Mouse (Mus musculus) adrenal gland, adult 2 months (tissue): ENCODE data around the gene Fis1. TPM values are rescaled to one million over a fixed set of nuclear protein-coding genes. Genes with fewer than 3 reads are reported as not detected.
A peak's percentile ranks its signal among the peaks of the same experiment; 100 is the strongest.
"Not testable (repeated sequence)": the region's sequence is repeated elsewhere in the genome, so short reads cannot be mapped to it uniquely, and the experiment has no call there.

Experiments used
- DNase-seq: peaks from one replicate; pipeline ENCODE4 v3.0.0; 2021
- polyA plus RNA-seq: library from polyadenylated mRNA; depleted of rRNA; stranded (reverse); fragments of >200 nt; gene quantifications from 2 replicates; pipeline ENCODE4 v1.2.3, GENCODE M21; 2012
- total RNA-seq, 2 experiments: library from RNA; stranded (reverse); gene quantifications; 2 replicates each; pipeline ENCODE4 v1.2.3; 2021

Fis1 gene
- total and polyA plus RNA-seq, 3 experiments: 143 to 225 (median 184) TPM

DNA sequence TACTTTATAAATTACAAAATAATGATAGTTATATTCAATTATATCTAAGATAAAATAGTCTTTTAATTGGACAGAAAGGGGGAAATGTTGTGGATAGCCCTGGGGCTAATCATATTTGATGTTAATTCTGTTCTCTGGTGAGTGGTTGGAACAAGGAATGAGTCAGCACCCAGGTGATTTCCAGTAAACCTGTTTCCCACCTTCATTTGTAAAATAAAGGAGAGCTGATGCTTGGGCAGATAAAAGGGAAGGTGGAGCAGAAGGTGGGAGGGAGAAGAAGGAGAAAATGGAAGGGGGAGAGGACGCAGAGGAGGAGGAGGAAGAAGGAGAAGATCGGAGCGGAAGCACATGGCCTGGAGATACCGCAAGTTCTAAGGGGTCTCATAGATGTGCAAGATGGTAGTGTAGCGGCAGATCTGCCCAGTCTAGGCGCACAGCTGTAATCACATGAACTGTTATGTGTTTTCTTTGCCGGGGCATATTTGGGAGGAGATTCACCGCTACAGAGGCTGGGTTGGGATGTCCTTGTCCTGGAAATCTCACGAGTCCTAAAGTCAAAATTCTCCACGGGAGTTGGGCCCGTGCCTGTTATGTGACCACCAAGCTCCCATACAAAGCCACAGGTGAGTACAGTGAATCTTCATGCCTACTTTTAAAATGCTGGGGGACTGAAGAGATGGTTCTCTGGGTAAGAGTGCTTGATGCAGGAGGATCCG is 12.1 kb upstream of the Fis1 start:
- no peak for DNase-seq

DNA sequence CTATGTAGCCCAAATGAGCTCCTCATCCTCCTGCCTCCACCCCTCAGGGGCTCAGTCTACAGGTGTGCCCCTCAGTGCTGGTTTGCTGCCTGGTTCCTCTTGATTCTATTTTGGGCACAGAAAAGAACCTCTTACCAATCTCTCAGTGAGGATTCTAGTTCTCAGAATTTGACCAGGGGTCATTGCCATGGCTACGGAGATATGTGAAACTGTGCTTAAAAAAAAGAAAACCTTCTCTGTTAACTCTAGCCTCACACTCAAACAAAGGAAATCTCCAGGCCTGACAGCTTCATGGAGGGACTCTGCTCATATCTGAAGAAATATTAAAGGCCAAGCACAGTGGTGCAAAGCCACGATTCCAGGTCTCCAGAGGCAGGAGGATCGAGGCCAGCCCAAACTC is 10.3 kb upstream of the Fis1 start:
- no peak for DNase-seq

DNA sequence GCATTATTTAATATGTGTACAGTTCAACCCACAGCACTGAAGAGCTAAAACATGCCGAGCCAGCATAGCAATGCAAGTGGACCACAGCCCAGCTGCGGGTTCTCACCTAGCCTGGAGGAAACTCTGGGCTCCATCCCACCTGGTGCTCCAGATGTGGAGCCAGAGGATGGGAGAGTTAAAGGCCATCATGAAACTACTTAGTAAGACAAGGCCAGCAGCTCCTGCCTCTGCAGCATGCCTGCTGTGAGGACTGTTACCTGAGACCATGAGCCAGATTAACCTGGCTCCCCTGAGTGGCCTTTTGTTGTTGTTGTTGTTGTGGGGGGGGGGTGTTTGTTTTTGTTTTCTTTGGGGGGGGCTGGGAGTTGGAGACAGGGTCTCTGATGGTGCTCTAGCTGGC is 9.7 kb upstream of the Fis1 start:
- no peak for DNase-seq

DNA sequence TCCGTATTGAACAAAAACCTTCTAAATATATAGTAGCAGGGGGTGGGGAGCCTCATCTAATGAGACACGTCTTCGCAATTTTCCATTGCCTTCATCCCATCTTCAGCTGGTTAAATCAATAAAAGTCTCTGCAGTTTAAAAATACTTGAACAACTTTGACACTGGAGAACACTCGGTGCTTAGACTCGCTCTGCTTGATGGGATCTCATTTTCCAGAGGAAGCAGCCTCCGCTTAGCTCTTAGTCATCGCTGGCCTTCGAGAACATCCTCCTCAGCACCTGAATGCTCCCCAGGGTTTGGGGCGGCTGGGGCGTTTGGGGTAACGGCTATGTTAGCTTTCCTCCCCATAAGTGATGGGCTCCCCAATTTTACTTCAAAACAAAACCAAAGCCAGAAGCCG is 8.0 kb upstream of the Fis1 start:
- no peak for DNase-seq

DNA sequence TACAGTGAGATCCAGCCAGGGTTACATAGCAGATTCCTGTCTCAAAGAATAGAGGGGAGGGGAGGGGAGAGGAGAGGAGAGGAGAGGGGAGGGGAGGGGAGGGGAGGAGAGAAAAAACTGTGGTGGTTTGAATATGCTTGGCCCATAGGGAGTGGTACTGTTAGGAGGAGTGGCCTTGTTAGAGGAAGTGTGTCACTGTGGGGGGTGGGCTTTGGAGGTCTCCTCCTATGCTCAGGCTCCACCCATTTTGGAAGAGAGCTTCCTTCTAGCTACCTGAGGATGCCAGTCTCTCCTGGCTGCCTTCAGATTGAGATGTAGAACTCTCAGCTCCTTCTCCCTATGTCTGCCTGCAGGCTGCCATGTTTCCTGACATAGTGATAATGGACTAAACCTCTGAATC is 5.2 kb upstream of the Fis1 start:
- no peak for DNase-seq

DNA sequence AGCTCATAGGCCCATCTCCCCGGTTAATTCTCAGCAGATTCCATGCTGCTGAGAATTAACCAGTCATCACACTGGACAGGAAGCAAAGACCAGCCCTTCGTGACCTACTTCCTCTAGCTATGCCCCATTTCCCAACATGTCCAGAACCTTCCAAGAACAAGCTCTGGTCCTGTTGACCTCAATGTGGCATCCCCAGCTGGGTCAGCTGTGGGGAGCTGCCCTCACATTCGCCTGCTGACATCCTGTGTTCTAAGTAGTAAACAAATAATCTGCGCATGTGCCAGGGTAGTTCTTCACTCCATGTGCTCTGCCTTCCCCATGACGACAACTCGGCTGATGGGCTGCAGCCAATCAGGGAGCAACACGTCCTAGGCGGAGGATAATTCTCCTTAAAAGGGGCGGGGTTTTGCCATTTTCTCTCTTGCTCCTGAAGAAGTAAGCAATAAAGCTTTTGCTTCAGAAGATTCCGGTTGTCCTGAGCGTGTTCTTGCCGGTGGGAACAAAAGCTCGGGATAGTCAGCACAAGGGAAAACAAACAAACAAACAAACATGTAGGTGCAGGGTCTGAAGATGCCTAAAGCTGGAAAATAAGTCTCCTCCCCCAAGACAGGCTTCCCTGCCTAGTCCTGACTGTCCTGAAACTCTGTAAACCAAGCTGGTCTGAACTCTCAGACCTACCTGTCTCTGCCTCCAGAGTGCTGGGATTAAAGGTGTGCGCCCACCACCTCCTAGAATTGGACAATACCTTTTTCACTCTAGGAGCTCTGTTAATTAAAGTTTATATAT is 3.3 kb upstream of the Fis1 start:
- not testable (repeated sequence) for DNase-seq

DNA sequence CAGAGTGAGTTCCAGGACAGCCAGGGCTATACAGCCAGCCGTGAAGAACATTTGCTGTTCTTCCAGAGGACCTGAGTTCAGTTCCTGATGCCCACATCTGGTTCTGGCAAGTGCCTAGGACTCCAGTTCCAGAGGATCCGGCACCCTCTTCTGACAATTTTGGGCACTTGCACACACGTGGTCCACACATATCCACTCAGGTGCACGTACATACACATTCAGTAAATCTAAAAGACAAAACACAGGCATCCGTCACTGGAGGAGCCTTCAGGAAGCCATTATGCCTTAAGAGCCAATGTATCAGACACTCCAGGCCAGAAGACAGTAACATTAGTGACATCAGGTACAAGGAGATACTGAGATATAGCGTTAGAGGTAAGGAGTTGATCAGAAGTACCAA is 2.6 kb upstream of the Fis1 start:
- no peak for DNase-seq

DNA sequence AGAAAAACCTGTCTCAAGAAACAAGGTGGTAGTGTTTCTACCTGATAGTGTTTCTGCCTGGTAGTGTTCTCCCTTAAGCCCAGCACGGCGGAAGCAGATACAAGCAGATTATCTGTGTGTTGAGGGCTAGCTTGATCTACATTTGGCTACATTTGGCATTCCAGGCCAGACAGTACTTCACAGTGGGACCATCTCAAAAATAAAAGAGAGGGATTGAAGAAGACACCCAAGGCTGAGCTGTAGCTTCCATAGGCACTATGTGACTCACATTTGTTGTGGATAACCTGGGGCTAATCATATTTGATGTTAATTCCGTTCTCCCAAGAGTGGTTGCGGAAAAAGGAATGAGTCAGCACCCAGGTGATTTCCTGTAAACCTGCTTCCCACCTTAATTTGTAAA is 922 bp upstream of the Fis1 start:
- DNase-seq: no peak

GRCm38 (mm10) chr5:136953440-136953951 is 421 bp downstream of the Fis1 start:
- DNase-seq: peak; percentile 57

DNA sequence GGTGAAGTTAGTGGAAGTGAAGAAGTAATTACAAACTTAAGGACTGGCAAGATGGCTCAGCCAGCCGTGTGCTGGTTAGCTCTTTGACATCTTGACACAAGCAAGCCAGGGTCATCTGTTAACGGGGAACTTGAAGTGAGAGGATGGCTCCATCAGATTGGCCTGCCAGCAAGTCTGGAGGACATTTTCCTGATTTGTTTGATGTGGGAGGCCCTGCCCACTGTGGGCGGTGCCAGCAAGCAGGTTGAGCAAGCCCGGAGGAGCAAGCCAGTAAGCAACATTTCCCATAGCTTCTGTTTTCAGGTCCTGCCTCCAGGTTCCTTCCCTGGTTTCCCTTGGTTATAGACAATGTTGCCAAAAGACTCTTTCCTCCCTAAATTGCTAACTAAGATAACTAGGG is 2.5 kb downstream of the Fis1 start:
- DNase-seq: no peak

GRCm38 (mm10) chr5:136957250-136957649 is 4.2 kb downstream of the Fis1 start:
- DNase-seq: no peak

DNA sequence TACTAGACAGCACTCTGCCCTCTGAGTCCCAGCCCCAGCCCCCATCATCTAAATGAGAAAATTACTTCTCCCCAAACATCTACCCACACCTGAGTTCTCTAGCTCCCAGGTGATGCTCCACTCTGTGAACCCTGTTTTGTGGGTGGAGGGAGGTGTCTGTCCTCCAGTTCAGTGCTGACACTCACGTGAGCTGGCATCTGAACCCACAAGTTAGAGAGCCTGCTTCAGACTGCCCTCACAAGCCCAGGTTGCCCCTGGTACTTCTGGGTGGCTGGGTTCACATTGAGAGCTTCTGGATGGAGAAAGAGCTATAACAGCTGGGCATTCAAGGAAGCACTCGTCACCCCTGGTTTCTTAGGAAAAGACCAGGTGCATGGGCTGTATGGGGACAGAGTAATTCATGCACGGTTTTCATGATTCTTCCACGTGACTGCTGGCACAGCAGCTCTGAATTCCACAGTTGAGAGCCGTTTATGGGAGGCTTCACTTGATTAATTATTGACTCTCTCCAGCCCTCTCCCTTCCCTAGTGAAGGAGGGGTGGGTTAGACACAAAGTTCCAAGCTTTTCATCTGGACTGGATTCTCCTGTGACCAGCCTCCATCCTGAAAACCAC is 6.0 kb downstream of the Fis1 start:
- DNase-seq: no peak

DNA sequence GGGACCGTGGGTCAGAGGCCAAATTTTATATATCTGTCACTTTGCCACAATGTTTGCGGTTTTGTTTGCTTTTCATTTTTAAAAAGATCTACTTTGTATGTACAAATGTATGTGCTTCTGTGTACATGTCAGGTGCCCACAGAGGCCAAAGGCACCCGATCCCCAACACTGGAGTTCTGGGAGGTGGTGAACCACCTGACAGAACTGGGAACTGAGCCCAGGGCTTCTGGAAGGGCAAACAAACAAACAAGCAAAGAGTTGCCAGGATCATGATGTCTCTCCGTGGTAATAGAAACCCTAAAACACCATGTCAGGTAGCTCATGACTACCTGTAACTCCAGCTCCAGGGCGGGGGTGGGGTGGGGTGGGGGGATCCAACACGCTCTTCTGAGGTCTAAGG is 7.0 kb downstream of the Fis1 start:
- DNase-seq: no peak

GRCm38 (mm10) chr5:136961334-136961982 is 8.4 kb downstream of the Fis1 start:
- no peak for DNase-seq

GRCm38 (mm10) chr5:136961983-136962461 is 8.9 kb downstream of the Fis1 start:
- DNase-seq: peak; percentile 94

- peak; percentile 83 for DNase-seq
Observed at GRCm38 (mm10) chr5:136962501-136962900, 9.4 kb downstream of the Fis1 start.

DNA sequence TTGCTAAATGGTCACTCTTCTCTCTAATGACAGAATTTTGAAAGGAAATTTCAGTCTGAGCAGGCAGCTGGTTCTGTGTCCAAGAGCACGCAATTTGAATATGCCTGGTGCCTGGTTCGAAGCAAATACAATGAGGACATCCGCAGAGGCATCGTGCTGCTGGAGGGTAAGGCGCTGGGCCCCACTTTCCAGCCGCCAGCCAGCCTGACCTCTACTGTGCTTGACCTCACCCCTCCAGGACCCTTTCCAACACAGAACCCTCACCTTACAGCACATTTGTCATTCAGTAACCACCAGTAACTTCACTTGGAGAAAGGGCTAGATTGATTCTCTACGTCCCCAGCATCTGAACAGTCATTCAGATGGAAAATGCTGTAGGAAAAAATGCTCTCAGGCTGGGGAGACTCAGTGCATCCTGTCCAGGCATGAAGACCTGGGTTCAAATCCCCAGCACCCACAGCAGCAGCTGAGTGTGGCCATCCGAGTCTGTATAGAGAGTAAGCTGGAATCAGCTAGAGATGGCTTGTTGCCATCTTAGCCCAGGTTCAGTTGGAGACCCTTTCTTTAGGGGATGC is 10.0 kb downstream of the Fis1 start:
- DNase-seq: no peak

DNA sequence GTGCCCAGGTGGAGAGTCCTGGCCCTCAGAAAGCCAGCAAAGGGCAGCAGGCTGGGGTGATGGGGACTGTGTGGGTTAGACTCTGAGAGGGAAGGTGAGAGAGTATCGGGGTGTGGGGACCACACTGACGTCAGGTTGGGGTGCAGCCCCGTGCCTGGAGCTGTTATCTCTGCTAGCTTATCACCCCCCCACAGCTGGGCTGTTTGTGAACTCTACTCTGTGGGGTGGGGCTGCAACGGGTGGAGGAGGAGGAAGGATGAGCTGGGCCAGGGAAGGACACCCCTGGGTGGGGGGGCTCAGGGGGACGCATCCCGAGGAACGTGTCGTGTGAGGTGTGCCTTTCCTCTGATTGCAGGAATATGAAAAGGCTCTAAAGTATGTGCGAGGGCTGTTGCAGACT is 12.1 kb downstream of the Fis1 start:
- DNase-seq: no peak

DNA sequence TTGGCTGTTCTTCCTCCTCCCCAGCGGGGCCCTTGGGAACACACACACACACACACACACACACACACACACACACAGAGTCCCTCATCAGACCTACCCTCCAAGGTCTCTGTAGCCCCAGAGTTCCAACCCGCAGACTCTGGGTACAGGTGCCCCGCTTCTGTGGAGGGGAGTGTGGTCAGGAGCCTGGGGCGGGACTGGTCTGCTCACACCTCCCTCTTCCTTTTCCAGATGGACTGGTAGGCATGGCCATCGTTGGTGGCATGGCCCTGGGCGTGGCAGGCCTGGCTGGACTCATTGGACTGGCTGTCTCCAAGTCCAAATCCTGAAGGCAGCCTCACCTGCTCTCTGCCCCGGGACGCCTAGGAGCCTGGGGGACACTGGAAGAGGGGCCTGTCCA is 12.6 kb downstream of the Fis1 start:
- no peak for DNase-seq

DNA sequence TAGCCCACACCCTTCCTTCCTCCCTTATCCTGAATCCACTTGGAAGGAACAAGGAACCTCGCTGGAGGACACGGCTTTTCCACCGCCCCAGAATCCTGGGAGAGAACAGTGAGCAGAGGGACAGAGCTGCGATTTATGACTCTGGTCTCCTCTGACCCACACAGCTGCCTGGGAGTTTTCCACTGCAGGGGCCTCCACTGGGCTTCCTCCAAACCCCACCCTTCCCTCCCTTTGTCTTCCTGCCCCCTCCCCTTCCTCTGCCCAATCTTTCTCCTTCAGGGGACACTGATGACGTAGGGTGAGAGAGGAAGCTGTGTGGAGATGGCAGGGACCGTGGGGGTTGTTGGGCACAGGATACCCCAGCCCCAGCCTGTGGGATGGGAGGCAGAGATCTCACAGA is 13.3 kb downstream of the Fis1 start, which contains the start of gene Cldn15:
Gene Cldn15, plus strand, starts transcription at position 286 of the 400 bp plus-strand sequence.
- DNase-seq: peak; percentile 64

GRCm38 (mm10) chr5:136966861-136967455 is 13.9 kb downstream of the Fis1 start:
- DNase-seq: no peak
